Mouse (Mus musculus) neural tube, embryonic 14.5 days (tissue): ENCODE results near the gene Vkorc1. TPM values are rescaled to one million over a fixed set of nuclear protein-coding genes. Genes with fewer than 3 reads are reported as not detected.

Experiments
- ATAC-seq: fragments of 200-750 bp; cut with Nextera tagmentation; 2 replicates; pipeline ENCODE4 v1.8.0; 2017; ENCODE audit warnings: low read depth, mild to moderate bottlenecking, moderate TSS enrichment, moderate library complexity
- H3K27ac ChIP-seq: fragments of 300-500 bp; sonication (generic); 2 replicates; pipeline ENCODE4 v1.5.1; 2014; ENCODE audit warnings: low read depth, mild to moderate bottlenecking, control low read depth, low read length, moderate library complexity, mixed read lengths
- H3K27me3 ChIP-seq: fragments of 300-500 bp; sonication (generic); 2 replicates; pipeline ENCODE4 v1.6.1; 2014; ENCODE audit warnings: low read length; ENCODE audit not compliant: control insufficient read depth, insufficient read depth
- H3K36me3 ChIP-seq: fragments of 300-500 bp; sonication (generic); 2 replicates; pipeline ENCODE4 v1.6.1; 2014; ENCODE audit warnings: low read length, mixed read lengths; ENCODE audit not compliant: control insufficient read depth, insufficient read depth
- H3K4me1 ChIP-seq: fragments of 300-500 bp; sonication (generic); 2 replicates; pipeline ENCODE4 v1.6.1; 2014; ENCODE audit warnings: low read length; ENCODE audit not compliant: control insufficient read depth, insufficient read depth
- H3K4me2 ChIP-seq: fragments of 300-500 bp; sonication (generic); 2 replicates; pipeline ENCODE4 v1.6.1; 2014; ENCODE audit warnings: mild to moderate bottlenecking, low read depth, low read length, control low read depth
- H3K4me3 ChIP-seq: fragments of 300-500 bp; sonication (generic); 2 replicates; pipeline ENCODE4 v1.5.1; 2014; ENCODE audit warnings: low read depth, low read length, control low read depth, mixed read lengths
- H3K9ac ChIP-seq: fragments of 300-500 bp; sonication (generic); replicated peaks from 2 replicates; pipeline ENCODE4 v1.6.1; 2014; ENCODE audit warnings: low read depth, mild to moderate bottlenecking, control low read depth, low read length, mixed read lengths
- H3K9me3 ChIP-seq: fragments of 300-500 bp; sonication (generic); 2 replicates; pipeline ENCODE4 v1.6.1; 2016; ENCODE audit warnings: low read length; ENCODE audit not compliant: control insufficient read depth
- WGBS: fragments of 180-500 bp; shearing (Covaris S2); extraction: QIAGEN DNeasy Blood & Tissue Kit; methylation state at CpG from one replicate; pipeline ENCODE4 v1.1.7; 2014; 5-methylcytosine and 5-hydroxymethylcytosine counted together
- polyA plus RNA-seq: library from polyadenylated mRNA; unstranded; fragments of >200 nt; fragmentation: Nextera tagmentation; extraction: Ambion mirVana; gene quantifications from 2 replicates; pipeline ENCODE4 v1.2.1, GENCODE M21; 2014

Gene Vkorc1
- polyA plus RNA-seq, 1 experiment from 2014 or later, result 59.2 TPM

GRCm38 (mm10) chr7:127890798-127891197 lies 4.6 kb downstream of the Vkorc1 start, which contains the start of gene Prss53:
TSS of gene Prss53 (minus strand) at chr7:127890970.
- Histone ChIP-seq H3K4me1 (peaks cover 8% of the 10 kb centered on the region), H3K36me3 (peaks cover 34% of the 10 kb centered on the region), H3K27me3 (no peaks in the 10 kb centered on the region), H3K27ac (no peak within 1 kb of the TSS), H3K9ac (no peak within 1 kb of the TSS), H3K4me2 (no peak within 1 kb of the TSS), H3K9me3 (no peaks in the 10 kb centered on the region), H3K4me3 (no peak within 1 kb of the TSS)
- WGBS, result 46% methylated on average over 4 of the region's 4 CpGs
- ATAC-seq, result no peak

- WGBS, result 76% methylated on average over 3 of the region's 3 CpGs
- Histone ChIP-seq H3K36me3 (peaks cover 53% of the 10 kb centered on the region), H3K4me1 (peaks cover 4% of the 10 kb centered on the region; the same call in 1 of the 2 replicates)
Measured at GRCm38 (mm10) chr7:127888821-127889220, 6.6 kb downstream of the Vkorc1 start.

GRCm38 (mm10) chr7:127887781-127888180 lies 7.6 kb downstream of the Vkorc1 start:
- ATAC-seq, result no peak
- Histone ChIP-seq H3K9ac (no peak overlapping the region), H3K36me3 (peaks cover 61% of the 10 kb centered on the region), H3K4me1 (peaks cover 5% of the 10 kb centered on the region; the same call in 1 of the 2 replicates), H3K4me3 (no peak overlapping the region), H3K27me3 (no peaks in the 10 kb centered on the region), H3K4me2 (no peak overlapping the region), H3K27ac (no peak overlapping the region), H3K9me3 (no peaks in the 10 kb centered on the region)
- WGBS, result 87% methylated on average over 3 of the region's 3 CpGs

More at GRCm38 (mm10) chr7:127888821-127889220, 6.6 kb downstream of the Vkorc1 start:
- Histone ChIP-seq H3K9me3 (no peaks in the 10 kb centered on the region), H3K27me3 (no peaks in the 10 kb centered on the region), H3K27ac (no peak overlapping the region), H3K4me3 (no peak overlapping the region), H3K9ac (no peak overlapping the region), H3K4me2 (no peak overlapping the region)
- ATAC-seq, result no peak

- no peak overlapping the region for H3K4me2 ChIP-seq
- peaks cover 5% of the 10 kb centered on the region; the same call in 1 of the 2 replicates for H3K4me1 ChIP-seq
- no peak overlapping the region for H3K4me3 ChIP-seq
- no peak overlapping the region for H3K9ac ChIP-seq
- WGBS, result 88% methylated on average over 8 of the region's 8 CpGs
- H3K27me3 ChIP-seq, result no peaks in the 10 kb centered on the region
- ATAC-seq, result no peak
- H3K9me3 ChIP-seq, result no peaks in the 10 kb centered on the region
- H3K27ac ChIP-seq, result no peak overlapping the region
- peaks cover 64% of the 10 kb centered on the region for H3K36me3 ChIP-seq
Measured at GRCm38 (mm10) chr7:127887191-127887590, 8.2 kb downstream of the Vkorc1 start.

GRCm38 (mm10) chr7:127886551-127886950 lies 8.9 kb downstream of the Vkorc1 start:
- H3K4me3 ChIP-seq, result no peak overlapping the region
- no peak overlapping the region for H3K27ac ChIP-seq
- no peak overlapping the region for H3K4me2 ChIP-seq
- ATAC-seq, result no peak
- H3K36me3 ChIP-seq, result peaks cover 69% of the 10 kb centered on the region
- no peak overlapping the region for H3K9ac ChIP-seq
- no peaks in the 10 kb centered on the region for H3K9me3 ChIP-seq
- 92% methylated on average over 6 of the region's 6 CpGs for WGBS
- no peaks in the 10 kb centered on the region for H3K27me3 ChIP-seq
- H3K4me1 ChIP-seq, result peaks cover 5% of the 10 kb centered on the region; the same call in 1 of the 2 replicates

GRCm38 (mm10) chr7:127885951-127886350 lies 9.5 kb downstream of the Vkorc1 start:
- H3K36me3 ChIP-seq, result peaks cover 74% of the 10 kb centered on the region
- no peaks in the 10 kb centered on the region for H3K9me3 ChIP-seq
- H3K4me3 ChIP-seq, result no peak overlapping the region
- H3K4me2 ChIP-seq, result no peak overlapping the region
- no peak overlapping the region for H3K9ac ChIP-seq
- ATAC-seq, result no peak
- peaks cover 5% of the 10 kb centered on the region; the same call in 1 of the 2 replicates for H3K4me1 ChIP-seq
- WGBS, result 75% methylated on average over 6 of the region's 6 CpGs
- no peaks in the 10 kb centered on the region for H3K27me3 ChIP-seq
- no peak overlapping the region for H3K27ac ChIP-seq

- Histone ChIP-seq H3K4me3 (no peak overlapping the region), H3K4me1 (0 out of 2 replicates have a peak, but pooled peaks cover 9% of the 10 kb centered on the region), H3K36me3 (peaks cover 62% of the 10 kb centered on the region), H3K27me3 (no peaks in the 10 kb centered on the region), H3K9ac (no peak overlapping the region), H3K4me2 (no peak overlapping the region), H3K9me3 (no peaks in the 10 kb centered on the region), H3K27ac (no peak overlapping the region)
- no peak for ATAC-seq
- WGBS, result 85% methylated on average over 12 of the region's 12 CpGs
Measured at GRCm38 (mm10) chr7:127880431-127880830, 15.0 kb downstream of the Vkorc1 start.

- H3K9ac ChIP-seq, result no peak overlapping the region
- H3K27me3 ChIP-seq, result 0 out of 2 replicates have a peak, but pooled peaks cover 2% of the 10 kb centered on the region
- no peak overlapping the region for H3K4me3 ChIP-seq
- 94% methylated on average over 9 of the region's 9 CpGs for WGBS
- peaks cover 51% of the 10 kb centered on the region for H3K36me3 ChIP-seq
- no peak overlapping the region for H3K27ac ChIP-seq
- no peaks in the 10 kb centered on the region for H3K9me3 ChIP-seq
- H3K4me1 ChIP-seq, result peaks cover 14% of the 10 kb centered on the region
- no peak for ATAC-seq
- no peak overlapping the region for H3K4me2 ChIP-seq
Measured at GRCm38 (mm10) chr7:127879301-127879700, 16.1 kb downstream of the Vkorc1 start.

GRCm38 (mm10) chr7:127876467-127877348 lies 18.7 kb downstream of the Vkorc1 start, which contains the start of gene Zfp668:
TSS of gene Zfp668 (minus strand) at chr7:127876828.
- Histone ChIP-seq H3K9ac (peak within 1 kb of the TSS; percentile 97), H3K4me3 (peak within 1 kb of the TSS; percentile 92), H3K27ac (peak within 1 kb of the TSS; percentile 99), H3K36me3 (peaks cover 28% of the 10 kb centered on the region), H3K9me3 (no peaks in the 10 kb centered on the region), H3K4me2 (peak within 1 kb of the TSS; percentile 74), H3K27me3 (0 out of 2 replicates have a peak, but pooled peaks cover 2% of the 10 kb centered on the region), H3K4me1 (peaks cover 22% of the 10 kb centered on the region)
- under 1% methylated on average over 60 of the region's 60 CpGs for WGBS
- ATAC-seq, result peak; percentile 62
